Mouse (Mus musculus): ENCODE measurements around the gene Vmn1r209. TPM values are rescaled to one million over a fixed set of nuclear protein-coding genes. Genes with fewer than 3 reads are reported as not detected.
"Not testable (repeated sequence)": the region's sequence is repeated elsewhere in the genome, so short reads cannot be mapped to it uniquely, and the experiment has no call there.

Gene Vmn1r209
- total and polyA plus RNA-seq, 3 experiments = not detected

DNA sequence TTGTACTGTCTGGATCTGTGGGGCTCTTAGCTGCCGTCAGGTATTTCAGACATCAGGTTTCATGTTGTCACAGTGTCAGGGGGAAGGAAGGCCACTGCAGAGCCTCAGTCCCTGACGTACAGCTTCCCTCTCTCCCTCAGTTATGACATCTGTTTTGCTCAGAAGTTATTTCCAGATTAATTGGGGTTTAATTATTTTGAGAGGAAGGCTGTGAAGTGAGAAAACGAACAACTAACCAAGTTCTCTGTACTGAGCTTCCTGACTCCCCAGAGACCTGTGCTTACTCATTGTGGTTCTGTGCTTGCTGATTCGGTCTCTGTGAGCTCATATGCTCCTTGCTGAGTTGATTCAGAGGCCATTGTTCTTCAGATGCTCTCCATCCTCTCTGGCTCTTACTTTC is 21.8 kb upstream of the Vmn1r209 start, which contains the start of gene Vmn1r210 (continued):
- TF ChIP-seq HCFC1 (IDR thresholded peaks at IDR 0.05; ENCODE audit: low read depth, low read length) (no peak), POLR2A (IDR thresholded peaks at IDR 0.05; ENCODE audit: low read depth, low read length) (no peak), ETS1 (conservative IDR thresholded peaks at IDR 0.05; ENCODE audit: low read depth, low read length) (no peak; the same call in 1 of the 2 replicates), NRF1 (IDR thresholded peaks at IDR 0.05; ENCODE audit: low read depth, low read length) (no peak), SIN3A (IDR thresholded peaks at IDR 0.05; ENCODE audit: low read length) (no peak), TBP (conservative IDR thresholded peaks at IDR 0.05; ENCODE audit: low read depth, low read length) (no peak), TCF12 (IDR thresholded peaks at IDR 0.05; ENCODE audit: low read depth, low read length) (no peak), USF1 (IDR thresholded peaks at IDR 0.05; ENCODE audit: low read depth, low read length) (no peak), MAZ (IDR thresholded peaks at IDR 0.05; ENCODE audit: low read depth, low read length) (no peak), MEF2A (IDR thresholded peaks at IDR 0.05; ENCODE audit: borderline replicate concordance, low read depth, low read length) (peak; percentile 45; the same call in 1 of the 2 replicates), BHLHE40 (IDR thresholded peaks at IDR 0.05; ENCODE audit: low read depth, low read length) (no peak), UBTF (IDR thresholded peaks at IDR 0.05; ENCODE audit: low read depth, low read length) (no peak), ZMIZ1 (IDR thresholded peaks at IDR 0.05; ENCODE audit: low read depth, low read length) (no peak), JUND (conservative IDR thresholded peaks at IDR 0.05; ENCODE audit: low read depth, low read length) (peak; percentile 21; the same call in 1 of the 2 replicates), KAT2A (IDR thresholded peaks at IDR 0.05; ENCODE audit: insufficient replicate concordance, low read length) (no peak), ZC3H11A (IDR thresholded peaks at IDR 0.05; ENCODE audit: low read depth, low read length) (no peak)

DNA sequence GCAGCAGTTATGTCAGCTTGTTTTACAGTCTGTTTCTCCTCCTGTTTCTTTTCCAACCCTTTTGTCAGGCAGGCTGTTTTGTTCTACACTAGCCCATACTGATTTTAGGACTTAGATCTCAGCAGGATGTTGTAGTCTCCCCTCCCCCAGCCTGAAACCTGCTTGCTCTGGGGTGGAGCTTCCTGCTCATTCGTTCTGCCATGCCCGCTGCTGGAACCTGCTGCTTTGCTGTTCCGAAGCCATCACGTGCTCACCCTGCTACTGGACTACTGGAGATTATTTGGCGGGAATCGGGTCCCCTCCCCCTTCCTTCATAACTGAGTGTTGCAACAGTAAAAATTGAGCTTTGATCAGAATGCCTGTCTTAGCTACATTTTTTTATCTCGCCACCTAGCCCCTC is 19.9 kb upstream of the Vmn1r209 start:
- H3K36me3 ChIP-seq (replicated peaks in 1 of 2; ENCODE audit: control insufficient read depth in 1 of 2, insufficient read depth in 1 of 2, low read length in 1 of 2); dilution Hi-C loops (cut with MboI; ENCODE audit: extremely low pct_ligation_motif_present, extremely low pct_unique_long_range_greater_than_20kb, low sequenced_read_pairs); H3K9me3 ChIP-seq (replicated peaks; ENCODE audit: low read length); H3K27me3 ChIP-seq (replicated peaks); H3K9ac ChIP-seq (ENCODE audit: insufficient read depth, low read depth); H3K4me3 ChIP-seq (replicated peaks in 1 of 3; ENCODE audit: low read depth in 2 of 3, low read length in 2 of 3, poor library complexity in 1 of 3); H3K79me2 ChIP-seq (replicated peaks; ENCODE audit: control insufficient read depth, extremely low read depth, insufficient read depth, poor library complexity, severe bottlenecking); H3K27ac ChIP-seq (ENCODE audit: insufficient read depth, low read depth); in situ Hi-C loops (cut with MboI; ENCODE audit: low pct_ligation_motif_present, low pct_unique_long_range_greater_than_20kb, low sequenced_read_pairs); DNase-seq (ENCODE audit: extremely low read depth): not testable (repeated sequence)
- Histone ChIP-seq H3K4me2 (ENCODE audit: insufficient read depth, low read depth, poor library complexity, severe bottlenecking) (peak overlapping the region; percentile 29; the same call in 1 of the 2 replicates), H3K4me1 (ENCODE audit: control insufficient read depth in 1 of 2, insufficient read depth in 2 of 2) (peaks cover 4 to 17% of the 10 kb centered on the region in 2 experiments; a peak in 2 of 4 replicates)
- TF ChIP-seq MAX (IDR thresholded peaks at IDR 0.05; ENCODE audit: low read length) (0 out of 2 replicates have a peak, but pooled peaks have one; percentile 21), BHLHE40 (IDR thresholded peaks at IDR 0.05; ENCODE audit: low read depth, low read length) (peak; percentile 52), CHD2 (IDR thresholded peaks at IDR 0.05; ENCODE audit: low read length) (peak; percentile 15; the same call in 1 of the 2 replicates)

DNA sequence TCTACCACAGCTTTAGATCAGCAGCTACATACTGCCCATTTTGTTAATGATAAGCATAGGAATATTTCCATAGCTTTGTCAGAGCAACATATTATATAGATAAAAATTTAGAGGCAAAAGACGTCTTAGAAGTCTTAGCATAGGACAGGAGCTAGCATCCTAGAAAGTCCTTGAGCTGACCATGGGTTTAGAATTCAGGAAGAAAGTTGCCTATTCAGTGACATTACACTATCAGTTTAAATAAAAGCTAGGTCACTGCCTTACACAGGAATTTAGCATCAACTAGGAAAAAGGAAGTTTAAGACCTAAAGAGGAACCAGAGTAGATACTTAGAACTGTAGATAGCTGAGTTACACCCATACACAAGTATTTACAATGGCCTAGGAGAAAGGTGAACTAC is 12.1 kb upstream of the Vmn1r209 start:
- H3K27ac ChIP-seq (ENCODE audit: insufficient read depth, low read depth); H3K9me3 ChIP-seq (replicated peaks; ENCODE audit: low read length); in situ Hi-C loops (cut with MboI; ENCODE audit: low pct_ligation_motif_present, low pct_unique_long_range_greater_than_20kb, low sequenced_read_pairs); H3K4me1 ChIP-seq (ENCODE audit: control insufficient read depth in 1 of 2, insufficient read depth in 2 of 2); H3K36me3 ChIP-seq (replicated peaks in 1 of 2; ENCODE audit: control insufficient read depth in 1 of 2, insufficient read depth in 1 of 2, low read length in 1 of 2); DNase-seq (ENCODE audit: extremely low read depth); dilution Hi-C loops (cut with MboI; ENCODE audit: extremely low pct_ligation_motif_present, extremely low pct_unique_long_range_greater_than_20kb, low sequenced_read_pairs); H3K4me2 ChIP-seq (ENCODE audit: insufficient read depth, low read depth, poor library complexity, severe bottlenecking); H3K4me3 ChIP-seq (replicated peaks in 1 of 3; ENCODE audit: low read depth in 2 of 3, low read length in 2 of 3, poor library complexity in 1 of 3); H3K27me3 ChIP-seq (replicated peaks); H3K79me2 ChIP-seq (replicated peaks; ENCODE audit: control insufficient read depth, extremely low read depth, insufficient read depth, poor library complexity, severe bottlenecking); H3K9ac ChIP-seq (ENCODE audit: insufficient read depth, low read depth): not testable (repeated sequence)

DNA sequence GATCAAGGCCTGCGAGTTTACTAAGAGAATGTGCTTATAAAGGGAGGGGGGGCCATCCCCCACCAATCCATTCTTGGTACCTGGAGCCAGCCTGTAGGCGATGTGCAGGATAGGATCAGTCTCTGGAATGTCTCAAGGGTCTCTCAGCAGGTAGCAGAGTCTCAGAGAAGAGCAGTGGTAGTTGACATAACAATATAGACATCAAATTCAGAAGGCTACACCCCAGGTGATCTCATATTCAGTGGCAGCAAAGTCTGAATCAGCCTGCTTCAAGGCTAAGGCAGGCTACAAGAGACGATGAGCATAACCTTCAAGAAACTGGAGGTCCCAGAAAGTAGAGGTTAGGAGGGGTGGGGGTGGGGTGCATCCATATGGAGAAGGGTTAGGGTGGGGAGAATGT is 21.4 kb downstream of the Vmn1r209 start:
- H3K79me2 ChIP-seq (replicated peaks; ENCODE audit: control insufficient read depth, extremely low read depth, insufficient read depth, poor library complexity, severe bottlenecking); H3K36me3 ChIP-seq (replicated peaks in 1 of 2; ENCODE audit: control insufficient read depth in 1 of 2, insufficient read depth in 1 of 2, low read length in 1 of 2); dilution Hi-C loops (cut with MboI; ENCODE audit: extremely low pct_ligation_motif_present, extremely low pct_unique_long_range_greater_than_20kb, low sequenced_read_pairs); H3K27ac ChIP-seq (ENCODE audit: insufficient read depth, low read depth); DNase-seq (ENCODE audit: extremely low read depth); H3K4me2 ChIP-seq (ENCODE audit: insufficient read depth, low read depth, poor library complexity, severe bottlenecking); H3K4me3 ChIP-seq (replicated peaks in 1 of 3; ENCODE audit: low read depth in 2 of 3, low read length in 2 of 3, poor library complexity in 1 of 3); H3K9ac ChIP-seq (ENCODE audit: insufficient read depth, low read depth); H3K27me3 ChIP-seq (replicated peaks); H3K4me1 ChIP-seq (ENCODE audit: control insufficient read depth in 1 of 2, insufficient read depth in 2 of 2); in situ Hi-C loops (cut with MboI; ENCODE audit: low pct_ligation_motif_present, low pct_unique_long_range_greater_than_20kb, low sequenced_read_pairs); H3K9me3 ChIP-seq (replicated peaks; ENCODE audit: low read length): not testable (repeated sequence)

DNA sequence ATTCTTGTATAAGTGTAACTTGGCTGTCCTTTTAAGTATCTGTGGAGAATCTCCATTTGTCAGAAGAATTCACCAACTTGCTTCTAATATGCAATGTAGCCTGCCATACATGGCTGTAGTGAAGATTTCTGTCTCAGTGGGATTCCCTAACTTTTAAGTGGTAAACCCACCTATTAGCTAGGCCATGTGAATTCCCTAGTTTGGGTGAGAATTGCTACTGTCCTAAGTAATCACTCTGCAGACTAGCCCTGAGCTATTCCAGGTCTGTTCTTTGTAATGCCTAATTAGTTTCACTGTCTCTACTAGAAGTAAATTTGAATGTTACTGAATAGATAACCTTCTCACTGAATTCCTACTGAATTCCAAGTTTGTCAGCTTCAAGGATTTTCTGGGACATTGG is 25.3 kb downstream of the Vmn1r209 start:
- dilution Hi-C loops (cut with MboI; ENCODE audit: extremely low pct_ligation_motif_present, extremely low pct_unique_long_range_greater_than_20kb, low sequenced_read_pairs); DNase-seq (ENCODE audit: extremely low read depth); H3K36me3 ChIP-seq (replicated peaks in 1 of 2; ENCODE audit: control insufficient read depth in 1 of 2, insufficient read depth in 1 of 2, low read length in 1 of 2): not testable (repeated sequence)

More for the DNA sequence above, 25.3 kb downstream of the Vmn1r209 start:
- H3K4me3 ChIP-seq (replicated peaks in 1 of 3; ENCODE audit: low read depth in 2 of 3, low read length in 2 of 3, poor library complexity in 1 of 3); H3K27ac ChIP-seq (ENCODE audit: insufficient read depth, low read depth); H3K4me2 ChIP-seq (ENCODE audit: insufficient read depth, low read depth, poor library complexity, severe bottlenecking); H3K79me2 ChIP-seq (replicated peaks; ENCODE audit: control insufficient read depth, extremely low read depth, insufficient read depth, poor library complexity, severe bottlenecking); in situ Hi-C loops (cut with MboI; ENCODE audit: low pct_ligation_motif_present, low pct_unique_long_range_greater_than_20kb, low sequenced_read_pairs); H3K9me3 ChIP-seq (replicated peaks; ENCODE audit: low read length); H3K4me1 ChIP-seq (ENCODE audit: control insufficient read depth in 1 of 2, insufficient read depth in 2 of 2); H3K9ac ChIP-seq (ENCODE audit: insufficient read depth, low read depth); H3K27me3 ChIP-seq (replicated peaks): not testable (repeated sequence)

Data from CH12.LX (cell line).